Mouse (Mus musculus): ENCODE measurements at regions not wholly inside any gene's neighbourhood (a gene's known extent, or its start where the extent isn't known, plus 50 kb on each side); places are given as distances from the start of the nearest gene placed in this dataset.

GRCm38 (mm10) chr8:126788669-126789068 lies 157.0 kb downstream of the Tomm20 start:
- no peak for DNase-seq (ENCODE audit: low spot score)

GRCm38 (mm10) chr8:126787398-126787797 lies 158.2 kb downstream of the Tomm20 start:
- H3K27me3 ChIP-seq (ENCODE audit: control insufficient read depth, insufficient read depth, low read length) = no peaks in the 10 kb centered on the region
- H3K4me2 ChIP-seq (replicated peaks) = no peak overlapping the region
- no peak overlapping the region for H3K9ac ChIP-seq
- no peaks in the 10 kb centered on the region for H3K36me3 ChIP-seq (replicated peaks; ENCODE audit: control insufficient read depth, insufficient read depth)
- H3K4me1 ChIP-seq (replicated peaks; ENCODE audit: control insufficient read depth, insufficient read depth, low read length) = no peaks in the 10 kb centered on the region; the same call in 1 of the 2 replicates
- no peak for DNase-seq (ENCODE audit: low spot score)
- no peak overlapping the region for H3K27ac ChIP-seq
- WGBS = 82% methylated on average over 8 of the region's 8 CpGs
- ATAC-seq (ENCODE audit: low FRiP score) = no peak
- no peaks in the 10 kb centered on the region for H3K9me3 ChIP-seq (ENCODE audit: control insufficient read depth, low read length)
- no peak overlapping the region for H3K4me3 ChIP-seq (replicated peaks; ENCODE audit: low read length)

More at GRCm38 (mm10) chr8:126788669-126789068, 157.0 kb downstream of the Tomm20 start:
- Histone ChIP-seq H3K9me3 (ENCODE audit: control insufficient read depth, low read length) (no peaks in the 10 kb centered on the region), H3K4me2 (replicated peaks) (no peak overlapping the region), H3K9ac (no peak overlapping the region), H3K4me3 (replicated peaks; ENCODE audit: low read length) (no peak overlapping the region), H3K27me3 (ENCODE audit: control insufficient read depth, insufficient read depth, low read length) (no peaks in the 10 kb centered on the region), H3K36me3 (replicated peaks; ENCODE audit: control insufficient read depth, insufficient read depth) (no peaks in the 10 kb centered on the region), H3K27ac (no peak overlapping the region), H3K4me1 (replicated peaks; ENCODE audit: control insufficient read depth, insufficient read depth, low read length) (no peaks in the 10 kb centered on the region; the same call in 1 of the 2 replicates)
- ATAC-seq (ENCODE audit: low FRiP score) = no peak
- WGBS = 64% methylated on average over 4 of the region's 4 CpGs

GRCm38 (mm10) chr8:126785211-126785610 lies 160.4 kb downstream of the Tomm20 start:
- 82% methylated on average over 3 of the region's 3 CpGs for WGBS
- Histone ChIP-seq H3K4me2 (replicated peaks) (no peak overlapping the region), H3K27me3 (ENCODE audit: control insufficient read depth, insufficient read depth, low read length) (no peaks in the 10 kb centered on the region), H3K27ac (no peak overlapping the region), H3K4me1 (replicated peaks; ENCODE audit: control insufficient read depth, insufficient read depth, low read length) (no peaks in the 10 kb centered on the region; the same call in 1 of the 2 replicates), H3K9ac (no peak overlapping the region), H3K4me3 (replicated peaks; ENCODE audit: low read length) (no peak overlapping the region), H3K9me3 (ENCODE audit: control insufficient read depth, low read length) (no peaks in the 10 kb centered on the region), H3K36me3 (replicated peaks; ENCODE audit: control insufficient read depth, insufficient read depth) (no peaks in the 10 kb centered on the region)
- no peak for DNase-seq (ENCODE audit: low spot score)
- no peak for ATAC-seq (ENCODE audit: low FRiP score)

GRCm38 (mm10) chr8:126784604-126785003 lies 161.0 kb downstream of the Tomm20 start:
- Histone ChIP-seq H3K4me1 (replicated peaks; ENCODE audit: control insufficient read depth, insufficient read depth, low read length) (no peaks in the 10 kb centered on the region; the same call in 1 of the 2 replicates), H3K4me2 (replicated peaks) (no peak overlapping the region), H3K27ac (no peak overlapping the region), H3K4me3 (replicated peaks; ENCODE audit: low read length) (no peak overlapping the region), H3K9ac (no peak overlapping the region), H3K27me3 (ENCODE audit: control insufficient read depth, insufficient read depth, low read length) (no peaks in the 10 kb centered on the region), H3K36me3 (replicated peaks; ENCODE audit: control insufficient read depth, insufficient read depth) (no peaks in the 10 kb centered on the region), H3K9me3 (ENCODE audit: control insufficient read depth, low read length) (no peaks in the 10 kb centered on the region)
- WGBS = 87% methylated on average over 4 of the region's 4 CpGs
- DNase-seq (ENCODE audit: low spot score) (no peak), ATAC-seq (ENCODE audit: low FRiP score) (no peak)

GRCm38 (mm10) chr8:126783703-126784440 lies 161.8 kb downstream of the Tomm20 start:
- H3K27ac ChIP-seq = no peak overlapping the region
- H3K27me3 ChIP-seq (ENCODE audit: control insufficient read depth, insufficient read depth, low read length) = no peaks in the 10 kb centered on the region
- 77% methylated on average over 12 of the region's 12 CpGs for WGBS
- H3K36me3 ChIP-seq (replicated peaks; ENCODE audit: control insufficient read depth, insufficient read depth) = no peaks in the 10 kb centered on the region
- ATAC-seq (ENCODE audit: low FRiP score) (no peak), DNase-seq (ENCODE audit: low spot score) (no peak)
- no peak overlapping the region for H3K4me2 ChIP-seq (replicated peaks)
- H3K4me3 ChIP-seq (replicated peaks; ENCODE audit: low read length) = no peak overlapping the region
- H3K9me3 ChIP-seq (ENCODE audit: control insufficient read depth, low read length) = no peaks in the 10 kb centered on the region
- H3K4me1 ChIP-seq (replicated peaks; ENCODE audit: control insufficient read depth, insufficient read depth, low read length) = no peaks in the 10 kb centered on the region; the same call in 1 of the 2 replicates
- no peak overlapping the region for H3K9ac ChIP-seq

GRCm38 (mm10) chr8:126778673-126779072 lies 167.0 kb downstream of the Tomm20 start:
- H3K27ac ChIP-seq = no peak overlapping the region
- H3K27me3 ChIP-seq (ENCODE audit: control insufficient read depth, insufficient read depth, low read length) = no peaks in the 10 kb centered on the region
- no peaks in the 10 kb centered on the region for H3K36me3 ChIP-seq (replicated peaks; ENCODE audit: control insufficient read depth, insufficient read depth)
- H3K4me1 ChIP-seq (replicated peaks; ENCODE audit: control insufficient read depth, insufficient read depth, low read length) = no peaks in the 10 kb centered on the region
- no peaks in the 10 kb centered on the region for H3K9me3 ChIP-seq (ENCODE audit: control insufficient read depth, low read length)
- no peak overlapping the region for H3K4me2 ChIP-seq (replicated peaks)
- H3K4me3 ChIP-seq (replicated peaks; ENCODE audit: low read length) = no peak overlapping the region
- DNase-seq (ENCODE audit: low spot score) (no peak), ATAC-seq (ENCODE audit: low FRiP score) (no peak)
- no peak overlapping the region for H3K9ac ChIP-seq
- WGBS = 93% methylated on average over 7 of the region's 7 CpGs

GRCm38 (mm10) chr8:126778131-126778530 lies 167.5 kb downstream of the Tomm20 start:
- H3K4me3 ChIP-seq (replicated peaks; ENCODE audit: low read length) = no peak overlapping the region
- no peak overlapping the region for H3K4me2 ChIP-seq (replicated peaks)
- DNase-seq (ENCODE audit: low spot score) = no peak
- no peak overlapping the region for H3K9ac ChIP-seq
- WGBS = 95% methylated on average over 7 of the region's 7 CpGs
- no peak for ATAC-seq (ENCODE audit: low FRiP score)
- H3K36me3 ChIP-seq (replicated peaks; ENCODE audit: control insufficient read depth, insufficient read depth) = no peaks in the 10 kb centered on the region
- H3K4me1 ChIP-seq (replicated peaks; ENCODE audit: control insufficient read depth, insufficient read depth, low read length) = no peaks in the 10 kb centered on the region
- no peaks in the 10 kb centered on the region for H3K9me3 ChIP-seq (ENCODE audit: control insufficient read depth, low read length)
- no peaks in the 10 kb centered on the region for H3K27me3 ChIP-seq (ENCODE audit: control insufficient read depth, insufficient read depth, low read length)
- H3K27ac ChIP-seq = no peak overlapping the region

GRCm38 (mm10) chr8:126776605-126777469 lies 168.8 kb downstream of the Tomm20 start:
- Histone ChIP-seq H3K36me3 (replicated peaks; ENCODE audit: control insufficient read depth, insufficient read depth) (no peaks in the 10 kb centered on the region), H3K9me3 (ENCODE audit: control insufficient read depth, low read length) (no peaks in the 10 kb centered on the region), H3K9ac (no peak overlapping the region), H3K4me2 (replicated peaks) (no peak overlapping the region), H3K4me1 (replicated peaks; ENCODE audit: control insufficient read depth, insufficient read depth, low read length) (no peaks in the 10 kb centered on the region), H3K4me3 (replicated peaks; ENCODE audit: low read length) (no peak overlapping the region), H3K27me3 (ENCODE audit: control insufficient read depth, insufficient read depth, low read length) (no peaks in the 10 kb centered on the region), H3K27ac (no peak overlapping the region)
- ATAC-seq (ENCODE audit: low FRiP score) (no peak), DNase-seq (ENCODE audit: low spot score) (no peak)
- 89% methylated on average over 11 of the region's 11 CpGs for WGBS

GRCm38 (mm10) chr8:126775334-126775733 lies 170.3 kb downstream of the Tomm20 start:
- Histone ChIP-seq H3K4me1 (replicated peaks; ENCODE audit: control insufficient read depth, insufficient read depth, low read length) (no peaks in the 10 kb centered on the region), H3K36me3 (replicated peaks; ENCODE audit: control insufficient read depth, insufficient read depth) (no peaks in the 10 kb centered on the region), H3K27ac (no peak overlapping the region), H3K9ac (no peak overlapping the region), H3K4me2 (replicated peaks) (no peak overlapping the region), H3K4me3 (replicated peaks; ENCODE audit: low read length) (no peak overlapping the region), H3K27me3 (ENCODE audit: control insufficient read depth, insufficient read depth, low read length) (no peaks in the 10 kb centered on the region), H3K9me3 (ENCODE audit: control insufficient read depth, low read length) (no peaks in the 10 kb centered on the region)
- ATAC-seq (ENCODE audit: low FRiP score) (no peak), DNase-seq (ENCODE audit: low spot score) (no peak)
- 87% methylated on average over 3 of the region's 3 CpGs for WGBS

All from hindbrain, embryonic 14.5 days (tissue).